Mouse (Mus musculus) cerebellum, postnatal 4 days (tissue): ENCODE data around the gene Plcb3.

Experiments
- DNase-seq, 2 experiments: peaks; one replicate each; pipeline ENCODE4 v3.0.0; 2022; ENCODE audit warnings: low spot score in 2 of 2, mixed read lengths in 1 of 2

Plcb3 gene

GRCm38 (mm10) chr19:6975537-6976521 lies at the start of gene Plcb3:
TSS of gene Plcb3 (minus strand) at chr19:6976470.
- peak in 1 of 2 experiments; percentile 83 for DNase-seq

DNA sequence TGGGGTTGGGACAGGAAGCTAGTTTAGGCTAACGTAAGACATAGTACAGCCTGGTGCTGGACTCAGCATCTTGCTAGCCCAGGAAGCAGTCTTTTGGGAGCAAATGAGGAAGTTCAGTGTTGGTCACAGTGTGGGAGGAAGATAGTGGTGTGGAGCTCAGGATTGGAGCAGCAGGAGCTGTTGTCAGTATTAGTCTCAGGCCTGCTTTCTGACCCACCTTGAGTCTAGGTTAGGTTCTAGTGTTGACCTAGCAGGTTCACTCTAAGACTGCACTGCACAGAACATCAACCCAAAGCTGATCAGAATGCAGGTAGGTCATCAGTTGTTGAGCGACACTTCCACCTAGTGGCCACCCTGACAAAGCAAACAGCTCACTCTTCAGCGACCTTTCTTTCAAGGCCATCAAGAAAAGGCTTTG lies 44.0 kb upstream of the Plcb3 start:
- peak in 1 of 2 experiments; percentile 49 for DNase-seq

DNA sequence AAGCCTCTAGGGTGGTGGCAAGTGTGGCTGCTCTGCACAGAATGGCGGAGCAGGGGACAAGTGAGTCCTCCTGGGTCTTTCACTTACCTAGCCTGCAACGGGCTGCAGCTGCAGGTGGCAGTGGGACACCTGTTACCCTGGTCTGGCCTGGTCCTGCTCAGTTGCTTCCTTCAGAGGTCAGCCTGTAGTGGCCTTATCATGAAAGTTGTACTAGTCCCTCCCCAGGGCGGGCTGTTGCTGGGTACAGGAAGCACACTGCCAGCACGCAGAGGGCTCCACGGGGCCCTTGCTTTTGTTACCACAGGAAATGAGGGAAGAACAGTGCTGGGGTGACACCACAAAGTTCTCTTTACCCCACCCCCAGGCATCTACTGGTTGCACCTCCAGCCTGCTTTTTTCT lies 42.9 kb upstream of the Plcb3 start, which contains the start of gene Fermt3:
Gene Fermt3 (minus strand): TSS at position 279 of the 400 bp plus-strand sequence.
- no peak for DNase-seq

- DNase-seq: no peak
Measured at GRCm38 (mm10) chr19:7018546-7018945, 42.3 kb upstream of the Plcb3 start.

- no peak for DNase-seq
Measured at GRCm38 (mm10) chr19:7017541-7018457, 41.5 kb upstream of the Plcb3 start.

- no peak for DNase-seq
Measured at GRCm38 (mm10) chr19:7014481-7015135, 38.3 kb upstream of the Plcb3 start.

DNA sequence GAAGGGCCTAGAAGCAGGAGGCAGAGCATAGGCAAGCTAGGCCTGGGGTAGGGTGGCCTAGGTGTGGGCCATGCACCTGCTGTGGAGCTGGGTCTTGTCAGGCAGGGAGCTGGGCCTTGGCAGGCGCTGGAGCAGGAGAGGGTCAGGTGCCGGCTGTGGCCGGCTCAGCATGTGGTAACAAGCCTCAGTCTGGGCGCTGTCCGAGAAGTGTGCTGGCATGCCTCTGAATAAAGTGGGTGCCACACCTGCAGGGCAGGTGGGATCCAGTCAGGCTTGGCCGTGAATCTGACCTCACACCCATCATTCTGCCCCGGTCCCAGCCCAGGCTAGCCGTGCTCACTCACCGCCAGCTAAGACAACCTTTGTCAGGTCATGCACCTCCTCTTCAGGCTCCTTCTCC lies 37.7 kb upstream of the Plcb3 start:
- no peak for DNase-seq

DNA sequence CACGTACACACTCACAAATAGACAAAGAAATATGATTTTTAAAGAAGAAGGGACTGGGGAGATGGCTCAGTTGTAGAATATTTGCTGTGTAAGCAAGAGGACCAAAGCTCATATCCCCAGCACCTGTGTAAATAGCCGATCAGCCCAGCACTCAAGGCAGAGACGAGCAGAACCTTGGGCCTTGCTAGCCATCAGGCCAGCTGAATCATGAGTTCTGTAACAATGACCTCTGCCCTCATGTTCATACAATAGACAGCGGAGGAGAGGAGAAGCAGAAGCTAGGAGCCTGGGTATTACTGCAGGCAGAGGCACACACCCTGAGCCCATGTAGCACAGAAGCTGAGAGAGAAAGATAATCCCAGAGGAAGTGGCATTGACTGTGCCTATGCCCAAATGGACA lies 36.2 kb upstream of the Plcb3 start:
- no peak for DNase-seq

DNA sequence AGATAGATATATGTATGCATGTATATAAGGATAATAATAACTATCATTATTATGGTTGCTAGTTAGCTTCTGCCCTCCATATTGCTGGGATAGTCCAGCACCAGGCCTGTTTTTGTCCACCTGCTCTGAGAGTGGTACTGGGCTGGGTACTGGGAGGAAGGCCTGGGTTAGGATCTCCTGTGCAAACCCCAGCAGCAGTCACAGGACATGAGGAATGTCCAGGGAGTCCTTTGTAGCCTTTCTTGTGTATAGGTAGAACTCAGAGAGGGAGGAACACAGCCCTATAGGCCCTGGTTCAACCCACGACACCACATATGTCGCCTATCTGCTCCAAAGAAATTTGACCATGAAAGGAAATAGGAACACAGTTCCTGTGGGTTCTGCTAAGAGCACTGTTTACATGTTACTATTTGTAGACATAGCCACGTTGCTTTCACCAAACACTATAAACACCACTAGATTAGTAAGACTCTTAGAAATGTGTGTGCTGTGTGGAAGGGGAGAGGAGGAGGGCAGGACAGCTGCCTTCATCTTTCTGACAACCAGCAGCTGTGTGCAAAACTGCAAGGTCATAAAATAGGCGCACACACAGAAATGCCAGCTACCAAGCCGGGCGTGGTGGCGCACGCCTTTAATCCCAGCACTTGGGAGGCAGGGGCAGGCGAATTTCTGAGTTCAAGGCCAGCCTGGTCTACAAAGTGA lies 30.8 kb upstream of the Plcb3 start:
- DNase-seq: no peak

- DNase-seq: no peak
Measured at GRCm38 (mm10) chr19:6999360-7000063, 23.2 kb upstream of the Plcb3 start.

GRCm38 (mm10) chr19:6997721-6998290 lies 21.5 kb upstream of the Plcb3 start:
- no peak for DNase-seq

DNA sequence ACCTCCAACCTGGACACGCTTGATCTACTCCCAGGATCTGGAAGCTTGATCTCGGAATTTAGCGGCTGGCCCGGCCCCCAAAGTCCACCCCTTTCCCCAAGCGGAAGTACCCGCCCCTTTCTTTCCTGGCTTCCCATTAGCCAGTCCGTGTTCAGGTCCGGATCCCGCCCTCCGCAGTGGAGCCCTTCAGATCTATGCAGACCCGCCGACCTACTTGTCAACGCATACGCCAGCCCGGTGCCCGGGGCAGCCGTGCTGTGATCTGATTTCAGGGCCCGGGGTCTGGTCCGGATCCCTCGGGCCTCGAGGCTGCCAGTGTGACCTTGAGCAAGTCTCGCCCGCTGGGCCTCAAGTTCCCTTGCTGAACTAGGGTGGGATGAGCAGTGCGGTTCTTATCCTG lies 19.7 kb upstream of the Plcb3 start, which contains the start of the genes Nudt22 and Trpt1:
Gene Nudt22 (minus strand): TSS at position 112 of the 400 bp plus-strand sequence.
Gene Trpt1 (plus strand): TSS at position 126 of the 400 bp plus-strand sequence.
- peak in 1 of 2 experiments; percentile 76 for DNase-seq

GRCm38 (mm10) chr19:6995255-6995991 lies 19.2 kb upstream of the Plcb3 start:
- peak in 1 of 2 experiments; percentile 36 for DNase-seq

- DNase-seq: no peak
Measured at GRCm38 (mm10) chr19:6994489-6994888, 18.2 kb upstream of the Plcb3 start.

GRCm38 (mm10) chr19:6994002-6994401 lies 17.7 kb upstream of the Plcb3 start:
- no peak for DNase-seq

DNA sequence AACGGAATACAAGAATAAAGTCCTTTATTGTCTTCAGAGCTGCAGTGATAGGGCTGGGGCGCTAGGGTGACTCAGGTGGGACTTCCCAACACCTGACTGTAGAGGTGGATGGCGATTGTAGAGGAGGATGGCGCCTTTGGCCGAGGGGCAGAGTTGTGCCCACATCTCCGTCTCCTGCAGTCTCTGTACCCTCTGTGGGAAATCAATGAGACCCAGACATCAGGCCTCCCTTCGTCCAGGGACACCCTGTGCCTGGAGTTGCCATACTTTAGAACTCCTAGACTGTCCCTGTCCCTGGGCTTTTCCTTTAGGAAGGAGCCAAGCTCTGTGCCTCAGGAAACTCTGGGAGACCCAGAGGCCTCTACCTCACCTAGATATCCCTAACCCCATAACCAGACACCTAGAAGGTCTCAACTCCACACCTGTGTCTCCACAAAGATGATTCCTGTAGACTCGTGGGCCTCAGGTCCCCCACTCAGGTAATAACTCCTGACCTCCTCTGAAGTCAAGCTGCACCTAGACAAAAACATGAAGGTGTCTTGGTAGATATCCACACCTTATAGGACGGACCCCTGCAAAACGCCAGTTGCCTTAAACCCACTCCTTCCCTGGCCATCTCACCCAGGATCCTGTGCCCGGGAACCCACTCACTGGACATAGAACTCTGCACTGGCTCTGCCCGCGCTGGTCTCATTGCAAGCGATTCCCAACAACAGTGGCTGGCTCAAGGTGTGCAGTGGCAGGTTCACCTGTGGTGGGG lies 16.9 kb upstream of the Plcb3 start:
- no peak for DNase-seq

- DNase-seq: peak; percentile 89 to 93
Measured at GRCm38 (mm10) chr19:6992011-6992858, 16.0 kb upstream of the Plcb3 start, which contains the start of gene Dnajc4. TSS of gene Dnajc4 (minus strand) at chr19:6992572.
